Mouse (Mus musculus): ENCODE results near the gene Cib3. TPM values are rescaled to one million over a fixed set of nuclear protein-coding genes. Genes with fewer than 3 reads are reported as not detected.

The Cib3 gene
- total RNA-seq, 2 experiments from 2014 or later, result not detected

DNA sequence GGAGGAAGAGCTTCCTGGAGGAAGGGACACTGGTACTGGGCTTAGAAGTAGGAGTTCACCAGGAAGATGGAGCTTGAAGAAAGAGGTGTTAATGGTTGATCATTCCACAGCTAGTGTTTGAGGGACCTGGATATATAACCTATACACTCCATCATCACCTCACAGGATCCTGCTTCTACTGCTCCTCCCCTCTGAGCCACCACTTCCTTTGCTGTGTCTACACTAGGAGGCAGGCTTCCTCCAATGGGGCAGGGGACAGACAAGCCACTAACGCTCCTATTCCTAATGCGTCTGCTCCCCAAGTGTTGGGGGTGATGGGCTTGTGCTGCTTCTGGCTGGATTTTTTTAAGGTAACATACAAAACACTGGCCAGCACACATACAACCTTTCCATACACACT, 1.9 kb downstream of the Cib3 start:
- DNase-seq (ENCODE audit: low spot score in 2 of 2), result no peak

DNA sequence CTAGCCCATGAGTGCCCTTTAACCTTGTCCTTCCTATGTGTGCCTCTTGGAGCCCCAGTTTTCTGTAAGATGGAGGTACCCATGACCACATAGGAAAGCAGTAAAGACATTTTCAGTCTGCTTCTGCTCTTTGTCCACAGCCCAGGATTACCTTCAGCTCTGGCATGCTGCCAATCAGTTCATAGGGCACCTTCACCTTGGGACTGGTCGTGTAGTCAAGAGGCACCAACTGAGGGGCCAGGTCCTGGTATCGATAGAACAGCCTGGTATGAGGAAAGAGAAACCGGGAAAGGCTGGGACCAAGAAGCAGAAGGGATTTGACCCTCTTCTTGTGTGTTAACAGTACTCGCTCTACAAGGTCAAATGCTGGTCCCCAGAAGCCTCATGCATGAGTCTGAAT, 2.4 kb downstream of the Cib3 start:
- no peak for DNase-seq (ENCODE audit: low spot score in 2 of 2)

DNA sequence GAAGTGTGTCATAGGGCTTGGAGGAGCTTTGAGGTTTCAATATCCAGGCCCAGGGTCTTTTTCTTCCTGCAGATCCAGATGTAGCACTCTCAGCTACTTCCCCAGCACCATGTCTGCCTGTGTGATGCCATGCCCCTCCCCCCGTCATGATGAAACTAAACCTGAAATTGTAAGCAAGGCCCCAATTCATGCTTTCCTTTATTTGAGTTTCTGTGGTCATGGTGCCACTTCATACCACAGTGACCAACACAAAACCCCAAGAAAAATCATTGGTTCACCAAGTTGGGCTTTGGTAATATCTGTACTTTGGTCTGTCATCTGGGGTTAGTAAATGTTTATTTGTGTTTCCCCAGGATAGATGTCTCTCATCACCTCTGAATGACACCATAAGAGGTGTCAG, 4.1 kb downstream of the Cib3 start:
- DNase-seq (ENCODE audit: low spot score in 2 of 2), result no peak

DNA sequence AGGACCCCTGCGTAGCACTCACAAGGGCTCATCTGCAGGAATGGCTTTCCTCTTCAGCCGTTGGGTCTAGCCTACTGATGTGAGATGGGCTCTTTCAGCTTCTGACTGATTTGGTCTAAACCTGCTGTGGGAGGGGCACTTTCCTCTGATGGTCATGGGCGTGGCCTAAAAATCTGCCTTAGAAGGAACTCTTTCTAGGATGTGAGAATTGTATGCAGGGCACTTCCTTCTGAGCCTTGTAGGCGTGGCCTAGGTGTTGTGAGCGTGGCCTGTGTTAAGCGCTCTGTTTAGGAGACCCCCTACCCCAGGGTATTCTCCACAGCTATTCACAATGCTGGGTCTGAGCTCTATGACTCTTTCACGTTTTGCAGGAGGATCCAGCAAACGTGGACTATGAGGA, 14.6 kb downstream of the Cib3 start:
- no peak for DNase-seq (ENCODE audit: low spot score in 2 of 2)

DNA sequence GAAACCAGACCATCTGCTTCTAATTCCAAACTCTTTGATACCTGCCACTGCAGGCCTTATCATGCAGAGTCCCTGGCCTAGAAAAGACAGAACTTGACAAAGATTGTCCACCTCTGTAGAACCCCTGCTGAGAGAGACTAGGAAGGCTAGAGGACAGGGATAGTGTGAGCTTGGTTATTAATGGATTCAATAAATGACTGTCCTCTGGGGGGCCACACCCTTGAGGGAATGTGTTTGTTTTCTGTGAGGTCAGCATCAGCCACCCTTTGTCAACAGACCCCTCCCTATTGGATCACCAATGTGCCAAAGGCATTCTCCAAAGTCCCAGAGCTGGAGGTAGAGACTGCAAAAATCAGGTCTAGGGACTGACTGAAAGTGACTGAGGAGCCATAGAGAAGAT, 20.6 kb downstream of the Cib3 start:
- no peak for DNase-seq (ENCODE audit: low spot score in 2 of 2)

DNA sequence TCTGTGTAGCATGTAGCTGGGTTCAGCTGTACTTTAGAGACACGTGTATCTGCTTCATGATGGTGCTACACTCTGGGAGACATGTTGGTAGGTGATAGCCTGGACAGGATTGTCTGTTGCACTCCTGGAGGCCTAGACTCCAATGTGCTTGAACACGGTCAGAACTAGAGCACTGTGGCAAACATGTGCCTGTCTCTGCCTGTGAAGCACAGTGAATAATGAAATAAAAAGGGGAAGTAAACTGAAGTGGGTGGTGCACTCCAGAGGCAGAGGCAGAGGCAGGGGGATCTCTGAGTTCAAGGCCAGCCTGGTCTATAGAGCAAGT, 22.5 kb downstream of the Cib3 start:
- no peak for DNase-seq (ENCODE audit: low spot score in 2 of 2)

DNA sequence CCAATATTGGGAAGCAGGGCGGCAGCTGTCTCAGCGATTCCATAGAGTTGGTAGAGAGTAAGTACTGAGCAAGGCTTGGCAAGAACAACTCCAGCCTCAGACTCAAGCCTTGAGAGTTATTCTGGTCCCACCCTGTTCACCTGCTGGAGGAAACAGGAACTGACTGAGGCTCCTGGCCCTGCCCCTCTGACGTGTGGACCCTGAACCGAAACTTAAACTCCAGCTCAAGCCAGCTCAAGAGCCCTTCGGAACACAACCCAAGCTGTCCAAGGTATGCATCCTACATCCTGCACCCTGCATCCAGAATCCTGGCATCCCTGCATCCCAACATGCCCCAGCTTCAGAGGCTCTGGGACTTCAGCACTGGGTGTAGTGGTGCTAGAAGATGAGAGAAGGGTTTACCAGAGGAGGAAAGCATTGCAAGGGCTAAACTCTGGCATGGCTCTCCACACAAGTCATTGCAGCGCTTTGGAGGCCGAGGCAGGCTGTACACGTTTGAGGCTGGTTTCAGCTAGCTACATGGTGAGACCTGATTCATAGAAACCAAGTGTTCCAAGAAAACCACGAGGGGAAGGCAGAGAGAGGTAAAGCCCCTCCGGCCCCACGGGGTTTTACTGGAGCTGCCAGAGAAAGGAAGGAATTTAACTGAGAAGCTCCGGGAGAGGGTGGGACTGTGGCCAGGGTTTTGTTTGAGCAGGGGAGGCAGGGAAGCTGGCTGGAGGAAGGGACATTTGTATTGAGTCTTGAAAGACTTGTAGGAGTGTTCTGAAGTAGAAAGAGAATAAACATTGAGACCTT, 23.0 kb downstream of the Cib3 start, which contains the start of gene Hsh2d:
Hsh2d (plus strand) TSS at position 222 of the 798 bp plus-strand sequence.
- no peak for DNase-seq (ENCODE audit: low spot score in 2 of 2)

DNA sequence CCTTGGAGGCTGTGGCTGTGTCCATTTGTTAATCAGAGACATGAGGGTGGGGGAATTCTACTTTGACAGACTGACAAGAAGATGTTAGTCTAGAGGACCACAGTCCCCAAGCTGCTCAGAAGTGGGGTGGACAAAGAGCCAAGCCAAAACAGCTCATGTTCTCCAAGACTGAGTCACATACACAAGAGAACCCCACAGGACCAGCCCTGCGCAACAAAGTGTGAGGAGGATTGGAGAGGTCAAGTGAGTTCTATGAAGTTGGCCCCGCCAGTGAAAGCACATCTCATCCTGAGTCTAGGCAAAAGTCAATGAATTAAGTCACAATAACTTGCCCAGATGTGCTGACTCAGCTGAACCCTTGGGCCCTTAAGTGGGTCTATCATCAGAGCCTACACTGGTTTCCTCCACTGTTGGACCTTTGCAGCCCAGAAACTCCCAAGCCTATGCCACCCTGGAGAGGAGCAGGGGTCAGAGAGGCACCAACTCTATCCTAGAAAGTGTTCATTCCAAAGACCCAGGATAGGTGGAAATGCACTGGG, 24.8 kb downstream of the Cib3 start:
- DNase-seq (ENCODE audit: low spot score in 2 of 2), result no peak

DNA sequence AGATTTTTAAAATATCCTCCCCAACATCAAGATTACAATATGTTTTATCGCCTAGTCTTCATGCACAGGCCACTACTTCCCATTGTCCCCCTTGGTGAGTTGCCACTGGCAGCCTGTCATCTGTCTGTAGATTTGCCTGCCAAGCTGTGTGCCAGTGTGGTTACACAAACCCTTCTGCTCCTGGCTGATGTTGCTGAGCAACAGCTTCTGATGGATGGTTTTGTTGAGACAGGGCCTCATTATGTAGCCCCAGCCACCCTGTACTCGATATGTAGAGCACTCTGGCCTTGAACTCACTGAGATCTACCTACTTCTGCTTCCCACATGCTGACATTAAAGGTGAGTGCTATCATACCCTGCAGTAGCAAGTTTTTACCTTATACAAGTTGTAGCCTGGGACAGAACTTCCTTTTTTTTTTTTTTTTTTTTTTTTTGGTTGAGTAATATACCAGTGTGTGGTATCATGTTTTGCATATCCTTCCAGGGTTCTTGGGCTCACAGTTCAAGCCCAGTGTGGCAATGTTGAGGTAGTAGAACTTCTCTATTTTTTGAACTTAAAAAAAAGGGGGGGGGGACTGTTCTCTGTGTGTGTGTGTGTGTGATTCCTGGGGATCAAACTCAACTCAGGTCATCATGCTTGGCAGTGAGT, 29.0 kb downstream of the Cib3 start:
- peak; percentile 52 to 59 for DNase-seq (ENCODE audit: low spot score in 2 of 2)

DNA sequence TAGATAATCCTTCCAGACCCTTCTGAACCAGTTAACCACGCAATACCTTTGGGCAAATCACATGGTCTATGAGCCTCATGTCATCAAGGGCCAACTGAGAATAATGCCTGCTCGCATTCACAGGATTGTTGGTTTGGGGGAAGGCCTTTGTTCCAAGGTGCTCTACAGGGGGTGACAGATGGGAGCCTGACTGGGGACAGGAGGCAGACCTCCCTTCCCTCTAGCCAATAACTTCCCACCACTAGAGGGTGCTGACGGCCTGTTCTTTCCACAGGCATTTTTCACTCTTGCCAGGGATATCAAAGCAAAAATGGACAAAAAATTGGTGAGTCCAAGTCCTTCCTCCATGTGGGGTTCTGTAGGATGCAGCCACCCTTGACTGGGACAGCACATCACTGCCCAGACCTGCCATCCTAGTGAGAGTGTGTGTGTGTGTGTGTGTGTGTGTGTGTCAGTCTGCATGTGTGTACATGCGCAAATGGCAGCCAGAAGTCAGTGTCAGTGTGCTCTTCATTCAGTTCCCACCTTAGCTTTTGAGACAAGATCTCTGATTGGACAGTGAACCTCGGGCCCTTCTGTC, 35.2 kb downstream of the Cib3 start:
- peak; percentile 86 to 87 for DNase-seq (ENCODE audit: low spot score in 2 of 2)

DNA sequence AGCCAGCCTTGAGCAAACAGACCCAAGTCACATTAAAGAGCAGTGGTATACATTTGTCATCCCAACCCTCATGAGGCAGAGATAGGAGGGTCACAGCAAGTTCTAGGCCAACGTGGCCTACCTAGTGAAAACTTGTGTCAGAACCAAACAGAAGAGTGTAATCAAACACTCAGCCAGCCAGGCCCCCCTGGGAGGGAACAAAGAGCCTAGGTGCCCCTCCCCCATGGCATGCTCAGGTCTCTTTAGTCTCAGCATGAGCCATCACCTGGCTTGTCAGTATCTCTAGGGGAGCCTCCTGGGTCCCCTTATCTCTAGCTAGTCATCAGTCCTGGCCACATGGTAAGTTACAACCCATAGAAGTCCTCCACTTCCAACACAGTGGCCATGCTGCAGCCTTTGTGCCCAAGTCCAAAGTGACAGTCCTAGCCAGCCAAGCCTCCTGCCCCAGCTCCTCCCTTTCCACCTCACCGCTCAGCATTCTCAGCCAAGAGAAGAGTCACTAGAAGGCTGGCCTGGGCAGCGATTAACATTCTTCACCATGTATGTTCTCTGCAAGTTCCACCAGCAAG, 42.9 kb downstream of the Cib3 start:
- no peak for DNase-seq (ENCODE audit: low spot score in 2 of 2)

DNA sequence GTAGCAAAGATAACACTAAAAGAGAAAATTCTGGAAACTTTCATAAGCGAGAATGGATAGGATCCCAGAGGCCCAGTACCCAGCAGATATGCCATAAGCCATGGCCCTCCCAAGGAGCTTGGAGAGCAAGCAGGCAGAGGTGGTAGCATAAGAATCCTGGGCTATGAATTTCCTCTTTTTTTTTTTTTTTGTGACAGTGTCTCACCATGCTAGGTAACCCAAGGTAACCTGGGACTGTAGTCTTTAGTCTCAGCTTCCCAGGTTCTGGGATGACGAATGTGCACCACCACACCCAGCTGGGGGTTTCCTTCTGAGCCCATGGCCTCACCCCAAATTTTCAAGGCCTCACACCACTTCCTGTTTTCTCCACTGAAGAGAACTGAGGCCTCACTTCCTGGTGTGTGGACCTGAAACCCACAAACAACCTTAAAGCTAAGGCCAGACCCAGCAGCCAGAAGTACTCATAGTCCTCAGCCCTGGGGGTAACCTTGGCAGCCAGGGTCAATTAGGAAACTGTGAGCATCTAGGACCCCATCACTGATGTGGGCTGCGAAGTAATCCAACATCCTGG, 43.5 kb downstream of the Cib3 start:
- no peak for DNase-seq (ENCODE audit: low spot score in 2 of 2)

DNA sequence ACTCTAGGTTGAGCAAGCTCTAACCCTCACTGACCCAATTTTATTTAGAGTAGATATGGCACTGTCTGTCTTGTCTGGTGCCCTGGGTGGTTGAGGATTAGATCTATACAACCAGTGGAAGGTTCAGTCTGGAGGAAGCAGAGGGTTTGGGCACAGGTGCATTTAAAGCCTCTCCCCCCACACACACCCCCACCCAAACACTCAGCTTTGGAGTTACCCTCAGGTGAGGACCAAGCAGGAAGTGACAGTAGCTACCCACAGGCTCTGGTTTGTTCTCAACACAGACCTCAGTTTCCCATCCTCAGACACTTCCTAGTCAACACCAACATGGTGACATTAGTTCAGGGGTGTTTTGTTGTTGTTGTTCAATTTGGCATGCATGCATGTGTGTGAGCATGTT, 49.8 kb downstream of the Cib3 start:
- DNase-seq (ENCODE audit: low spot score in 2 of 2), result no peak

DNA sequence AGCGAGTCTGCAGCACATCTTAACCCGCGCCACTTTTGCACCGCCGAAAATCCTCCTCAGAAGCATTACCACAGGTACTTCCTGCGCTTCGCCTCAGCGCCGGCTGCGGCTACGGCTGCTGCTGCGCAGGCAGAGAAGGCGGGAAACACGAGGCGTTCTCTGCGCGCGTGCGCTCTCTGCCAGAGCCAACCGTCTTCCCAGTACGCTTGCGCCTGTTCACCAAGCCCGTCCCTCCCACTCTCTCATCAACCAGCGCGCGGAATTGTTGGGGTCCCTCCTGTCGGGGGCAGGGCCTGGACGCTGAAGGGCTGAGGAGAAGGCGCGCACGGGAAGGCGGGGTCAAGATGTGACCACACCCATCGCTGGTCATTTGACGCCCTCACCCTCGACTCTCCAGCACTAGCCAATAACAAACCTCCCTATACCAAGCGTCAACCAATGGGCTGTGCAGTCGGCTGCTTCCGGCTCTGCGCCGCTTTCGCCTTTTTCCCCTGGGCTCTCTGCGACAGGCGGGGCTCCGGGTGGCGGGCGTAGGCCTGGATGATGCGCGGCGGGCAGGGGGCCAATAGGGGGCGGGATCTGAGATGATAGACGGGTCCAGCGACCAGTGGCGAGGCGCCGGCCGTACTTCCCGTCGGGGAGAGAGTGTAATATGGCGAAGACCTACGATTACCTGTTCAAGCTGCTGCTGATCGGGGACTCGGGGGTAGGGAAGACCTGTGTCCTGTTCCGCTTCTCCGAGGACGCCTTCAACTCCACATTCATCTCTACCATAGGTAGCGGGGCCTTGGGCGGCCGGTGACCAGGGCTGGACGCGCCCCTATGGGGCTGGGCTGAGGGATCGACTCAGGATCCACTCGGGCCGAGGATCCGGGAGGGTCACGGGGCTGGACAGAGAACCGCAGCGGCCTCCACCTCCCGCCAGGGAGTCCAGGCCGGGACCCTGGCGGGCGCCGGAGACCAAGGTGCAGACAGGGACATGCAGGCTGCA, 51.6 kb downstream of the Cib3 start, which contains the start of gene Rab8a:
Rab8a (plus strand) TSS at position 494 of the 991 bp plus-strand sequence.
- DNase-seq (ENCODE audit: low spot score in 2 of 2), result peak; percentile 100

DNA sequence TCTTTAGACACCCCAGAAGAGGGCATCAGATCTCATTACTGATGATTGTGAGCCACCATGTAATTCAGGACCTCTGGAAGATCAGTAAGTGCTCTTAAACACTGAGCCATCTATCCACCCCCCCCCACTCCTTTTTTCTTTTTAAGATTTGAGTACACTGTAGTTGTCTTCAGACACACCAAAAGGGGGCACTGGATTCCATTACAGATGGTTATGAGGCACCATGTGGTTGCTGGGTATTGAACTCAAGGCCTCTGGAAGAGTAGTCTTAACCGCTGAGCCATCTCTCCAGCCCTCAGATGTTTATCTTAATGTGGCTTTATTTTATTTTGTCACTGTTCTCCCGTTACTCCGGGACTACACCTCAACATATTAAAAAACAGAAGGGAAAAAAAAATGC, 52.6 kb downstream of the Cib3 start:
- no peak for DNase-seq (ENCODE audit: low spot score in 2 of 2)

DNA sequence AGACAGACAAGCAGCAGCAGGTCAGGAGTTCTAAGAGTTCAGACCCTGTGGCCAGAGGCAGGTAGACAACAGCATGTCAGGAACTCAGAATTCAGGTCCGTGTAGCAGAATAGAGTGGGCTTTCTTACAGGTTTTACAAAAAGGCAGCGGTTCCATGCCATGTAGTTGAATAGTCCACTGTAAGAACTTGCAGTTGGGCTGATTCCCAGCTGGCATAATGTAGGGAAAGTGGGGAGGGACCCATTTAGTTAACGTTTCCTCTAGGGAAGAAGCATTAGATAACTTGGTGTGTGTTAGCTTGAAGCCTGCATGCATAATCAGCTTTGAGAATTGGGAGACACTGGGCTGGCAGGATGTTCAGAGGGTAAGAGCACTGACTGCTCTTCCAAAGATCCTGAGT, 53.9 kb downstream of the Cib3 start:
- DNase-seq (ENCODE audit: low spot score in 2 of 2), result no peak

DNA sequence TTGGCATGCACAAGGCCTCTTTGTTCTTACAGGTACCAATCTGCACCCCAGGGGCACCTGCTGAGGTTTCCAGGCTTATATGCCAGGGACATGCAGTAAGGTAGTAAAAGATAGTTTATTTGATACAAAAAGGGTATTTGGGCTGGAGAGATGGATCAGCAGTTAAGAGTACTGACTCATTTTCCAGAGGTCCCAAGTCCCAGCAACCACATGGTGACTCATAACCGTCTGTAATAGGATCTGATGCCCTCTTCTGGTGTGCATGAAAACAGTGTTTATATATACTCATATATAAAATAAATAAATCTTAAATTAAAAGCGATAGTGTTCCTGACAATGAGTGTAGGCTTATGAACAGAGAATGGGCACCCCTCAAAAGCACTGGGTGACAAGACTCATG, 54.5 kb downstream of the Cib3 start:
- no peak for DNase-seq (ENCODE audit: low spot score in 2 of 2)
